Mouse (Mus musculus): ENCODE data around the gene Slc13a3. TPM values are rescaled to one million over a fixed set of nuclear protein-coding genes. Genes with fewer than 3 reads are reported as not detected.

The Slc13a3 gene
- total and polyA plus RNA-seq, 3 experiments, result 0.11 TPM; not detected in 2

GRCm38 (mm10) chr2:165494495-165494894, 21.5 kb upstream of the Slc13a3 start:
- Histone ChIP-seq H3K4me3 (ENCODE audit: low read depth, low read length) (no peak overlapping the region), H3K36me3 (replicated peaks) (peaks cover 17% of the 10 kb centered on the region), H3K4me1 (ENCODE audit: insufficient read depth, low read depth, low read length) (peaks cover 19% of the 10 kb centered on the region), H3K9me3 (replicated peaks) (peaks cover 3% of the 10 kb centered on the region; the same call in 1 of the 2 replicates), H3K27me3 (ENCODE audit: insufficient read depth, low read length) (peaks cover 13% of the 10 kb centered on the region)
- ATAC-seq (ENCODE audit: extremely low read depth, insufficient number of reproducible peaks, low FRiP score, poor library complexity, severe bottlenecking), result no peak
- DNase-seq (ENCODE audit: low spot score), result no peak
- no peak for TF ChIP-seq GATA2 (IDR thresholded peaks at IDR 0.05; ENCODE audit: borderline replicate concordance, low read depth, low read length)
- TF ChIP-seq TAL1 (conservative IDR thresholded peaks at IDR 0.05; ENCODE audit: low read depth, low read length), result no peak
- no peak for TF ChIP-seq GATA1 (IDR thresholded peaks at IDR 0.05; ENCODE audit: borderline replicate concordance, low read length)
- no peak for TF ChIP-seq CTCF (IDR thresholded peaks at IDR 0.05; ENCODE audit: low read depth, low read length)
- no peak for TF ChIP-seq POLR2AphosphoS5 (IDR thresholded peaks at IDR 0.05; ENCODE audit: insufficient replicate concordance, low read depth, low read length)

GRCm38 (mm10) chr2:165493587-165494210, 20.7 kb upstream of the Slc13a3 start:
- ATAC-seq (ENCODE audit: extremely low read depth, insufficient number of reproducible peaks, low FRiP score, poor library complexity, severe bottlenecking) (no peak), DNase-seq (ENCODE audit: low spot score) (peak; percentile 27)
- TF ChIP-seq TAL1 (conservative IDR thresholded peaks at IDR 0.05; ENCODE audit: low read depth, low read length) (no peak), GATA2 (IDR thresholded peaks at IDR 0.05; ENCODE audit: borderline replicate concordance, low read depth, low read length) (no peak), GATA1 (IDR thresholded peaks at IDR 0.05; ENCODE audit: borderline replicate concordance, low read length) (no peak), POLR2AphosphoS5 (IDR thresholded peaks at IDR 0.05; ENCODE audit: insufficient replicate concordance, low read depth, low read length) (no peak), CTCF (IDR thresholded peaks at IDR 0.05; ENCODE audit: low read depth, low read length) (no peak)
- Histone ChIP-seq H3K9me3 (replicated peaks) (peaks cover 3% of the 10 kb centered on the region; the same call in 1 of the 2 replicates), H3K36me3 (replicated peaks) (peaks cover 25% of the 10 kb centered on the region), H3K27me3 (ENCODE audit: insufficient read depth, low read length) (peaks cover 10% of the 10 kb centered on the region; the same call in 1 of the 2 replicates), H3K4me1 (ENCODE audit: insufficient read depth, low read depth, low read length) (peaks cover 21% of the 10 kb centered on the region), H3K4me3 (ENCODE audit: low read depth, low read length) (peak overlapping the region; percentile 76)

GRCm38 (mm10) chr2:165492648-165493553, 19.9 kb upstream of the Slc13a3 start, which contains the start of gene Trp53rka:
TSS of gene Trp53rka (minus strand) at chr2:165493324.
- Histone ChIP-seq H3K27me3 (ENCODE audit: insufficient read depth, low read length) (peaks cover 10% of the 10 kb centered on the region; the same call in 1 of the 2 replicates), H3K36me3 (replicated peaks) (peaks cover 33% of the 10 kb centered on the region), H3K4me3 (ENCODE audit: low read depth, low read length) (peak within 1 kb of the TSS; percentile 76), H3K9me3 (replicated peaks) (peaks cover 3% of the 10 kb centered on the region; the same call in 1 of the 2 replicates), H3K4me1 (ENCODE audit: insufficient read depth, low read depth, low read length) (peaks cover 23% of the 10 kb centered on the region)
- TF ChIP-seq GATA1 (IDR thresholded peaks at IDR 0.05; ENCODE audit: borderline replicate concordance, low read length), result no peak
- TF ChIP-seq CTCF (IDR thresholded peaks at IDR 0.05; ENCODE audit: low read depth, low read length), result no peak
- no peak for TF ChIP-seq POLR2AphosphoS5 (IDR thresholded peaks at IDR 0.05; ENCODE audit: insufficient replicate concordance, low read depth, low read length)
- TF ChIP-seq GATA2 (IDR thresholded peaks at IDR 0.05; ENCODE audit: borderline replicate concordance, low read depth, low read length), result no peak
- TF ChIP-seq TAL1 (conservative IDR thresholded peaks at IDR 0.05; ENCODE audit: low read depth, low read length), result no peak
- DNase-seq (ENCODE audit: low spot score) (peak; percentile 61), ATAC-seq (ENCODE audit: extremely low read depth, insufficient number of reproducible peaks, low FRiP score, poor library complexity, severe bottlenecking) (peak; percentile 97)

GRCm38 (mm10) chr2:165486881-165487535, 14.0 kb upstream of the Slc13a3 start:
- H3K36me3 ChIP-seq (replicated peaks), result peaks cover 37% of the 10 kb centered on the region
- peak; percentile 56; the same call in 1 of the 2 replicates for ATAC-seq (ENCODE audit: extremely low read depth, insufficient number of reproducible peaks, low FRiP score, poor library complexity, severe bottlenecking)
- H3K4me1 ChIP-seq (ENCODE audit: insufficient read depth, low read depth, low read length), result peaks cover 11% of the 10 kb centered on the region
- peak; percentile 38 for DNase-seq (ENCODE audit: low spot score)
- peaks cover 10% of the 10 kb centered on the region for H3K27me3 ChIP-seq (ENCODE audit: insufficient read depth, low read length)
- H3K9me3 ChIP-seq (replicated peaks), result no peaks in the 10 kb centered on the region
- TF ChIP-seq GATA2 (IDR thresholded peaks at IDR 0.05; ENCODE audit: borderline replicate concordance, low read depth, low read length), result no peak
- no peak for TF ChIP-seq GATA1 (IDR thresholded peaks at IDR 0.05; ENCODE audit: borderline replicate concordance, low read length)
- TF ChIP-seq POLR2AphosphoS5 (IDR thresholded peaks at IDR 0.05; ENCODE audit: insufficient replicate concordance, low read depth, low read length), result no peak
- TF ChIP-seq CTCF (IDR thresholded peaks at IDR 0.05; ENCODE audit: low read depth, low read length), result peak; percentile 95
- no peak for TF ChIP-seq TAL1 (conservative IDR thresholded peaks at IDR 0.05; ENCODE audit: low read depth, low read length)
- H3K4me3 ChIP-seq (ENCODE audit: low read depth, low read length), result no peak overlapping the region

GRCm38 (mm10) chr2:165486401-165486800, 13.4 kb upstream of the Slc13a3 start:
- peaks cover 9% of the 10 kb centered on the region for H3K4me1 ChIP-seq (ENCODE audit: insufficient read depth, low read depth, low read length)
- no peak for ATAC-seq (ENCODE audit: extremely low read depth, insufficient number of reproducible peaks, low FRiP score, poor library complexity, severe bottlenecking)
- TF ChIP-seq GATA2 (IDR thresholded peaks at IDR 0.05; ENCODE audit: borderline replicate concordance, low read depth, low read length) (no peak), TAL1 (conservative IDR thresholded peaks at IDR 0.05; ENCODE audit: low read depth, low read length) (no peak), POLR2AphosphoS5 (IDR thresholded peaks at IDR 0.05; ENCODE audit: insufficient replicate concordance, low read depth, low read length) (no peak), CTCF (IDR thresholded peaks at IDR 0.05; ENCODE audit: low read depth, low read length) (no peak), GATA1 (IDR thresholded peaks at IDR 0.05; ENCODE audit: borderline replicate concordance, low read length) (no peak)

More at GRCm38 (mm10) chr2:165486401-165486800, 13.4 kb upstream of the Slc13a3 start:
- Histone ChIP-seq H3K36me3 (replicated peaks) (peaks cover 37% of the 10 kb centered on the region), H3K9me3 (replicated peaks) (no peaks in the 10 kb centered on the region), H3K4me3 (ENCODE audit: low read depth, low read length) (no peak overlapping the region), H3K27me3 (ENCODE audit: insufficient read depth, low read length) (peaks cover 12% of the 10 kb centered on the region)
- DNase-seq (ENCODE audit: low spot score), result no peak

Data from G1E (cell line).